Mouse (Mus musculus): Measurements from ENCODE around the gene Fscn2. TPM values are rescaled to one million over a fixed set of nuclear protein-coding genes. Genes with fewer than 3 reads are reported as not detected.

The Fscn2 gene
- polyA plus RNA-seq, 1 experiment from 2014 or later: 1.3 TPM

DNA sequence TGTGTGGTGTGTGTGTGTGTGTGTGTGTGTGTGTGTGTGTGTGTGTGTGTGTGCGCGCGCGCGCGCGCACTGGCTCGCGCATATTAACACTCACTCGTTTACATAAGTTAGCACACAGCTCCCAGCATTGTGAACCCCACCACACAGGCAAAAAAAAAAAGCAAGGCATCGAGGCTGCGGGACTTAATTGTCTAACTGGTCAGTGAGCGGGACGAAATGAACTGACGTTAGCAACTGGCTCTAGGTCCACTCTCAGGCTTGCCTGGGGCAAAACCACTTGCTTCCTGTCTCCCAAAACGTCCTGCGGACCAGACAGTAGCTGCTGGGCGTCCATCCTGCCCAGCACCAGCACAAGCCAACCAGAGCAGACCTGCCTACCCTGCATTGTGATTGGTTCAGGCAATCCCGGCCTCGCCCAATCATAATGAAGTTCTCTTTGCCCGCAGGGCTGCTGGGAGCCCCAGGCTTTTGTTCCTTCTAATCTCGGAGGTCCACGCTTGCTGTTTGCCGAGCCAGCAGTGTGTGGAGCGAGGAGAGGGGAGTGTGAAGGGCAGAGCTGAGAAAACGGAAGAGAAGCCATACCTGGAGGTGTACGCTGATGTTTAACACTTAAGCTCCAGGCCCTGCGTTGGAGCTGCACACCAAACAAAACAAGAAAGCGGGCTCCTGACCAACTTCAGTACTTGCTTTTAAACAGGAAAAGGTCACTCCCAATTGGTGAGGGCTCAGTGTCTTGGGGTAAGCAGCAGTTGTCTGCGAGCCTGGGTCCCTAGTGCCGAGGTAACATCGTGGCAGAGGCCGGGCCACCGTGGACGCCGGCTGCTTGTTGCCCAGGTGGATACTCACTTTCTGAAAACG lies 45.3 kb upstream of the Fscn2 start:
- peak; percentile 93 for ATAC-seq (replicated peaks; ENCODE audit: low FRiP score, low read depth)
- Histone ChIP-seq H3K36me3 (ENCODE audit: insufficient read depth, low read length) (no peaks in the 10 kb centered on the region), H3K4me1 (replicated peaks; ENCODE audit: insufficient read depth, low read length) (peaks cover 17% of the 10 kb centered on the region; the same call in 1 of the 2 replicates), H3K9me3 (replicated peaks; ENCODE audit: low read length) (no peaks in the 10 kb centered on the region), H3K4me2 (ENCODE audit: low read length) (peak overlapping the region; percentile 87), H3K27ac (peak overlapping the region; percentile 97), H3K4me3 (replicated peaks; ENCODE audit: low read depth, low read length) (peak overlapping the region; percentile 44), H3K27me3 (ENCODE audit: insufficient read depth, low read length) (no peaks in the 10 kb centered on the region), H3K9ac (ENCODE audit: low read depth, low read length) (peak overlapping the region; percentile 71)
- peak; percentile 98 for DNase-seq (ENCODE audit: low spot score)
- no peak for TF ChIP-seq CTCF (IDR thresholded peaks at IDR 0.05; ENCODE audit: low read depth)
- 4% methylated on average over 34 of the region's 37 CpGs for WGBS

GRCm38 (mm10) chr11:120316690-120317254 lies 44.6 kb upstream of the Fscn2 start:
- Histone ChIP-seq H3K4me3 (replicated peaks; ENCODE audit: low read depth, low read length) (peak overlapping the region; percentile 44), H3K4me2 (ENCODE audit: low read length) (peak overlapping the region; percentile 87), H3K27me3 (ENCODE audit: insufficient read depth, low read length) (no peaks in the 10 kb centered on the region), H3K9me3 (replicated peaks; ENCODE audit: low read length) (no peaks in the 10 kb centered on the region), H3K4me1 (replicated peaks; ENCODE audit: insufficient read depth, low read length) (peaks cover 10% of the 10 kb centered on the region; the same call in 1 of the 2 replicates), H3K36me3 (ENCODE audit: insufficient read depth, low read length) (no peaks in the 10 kb centered on the region), H3K9ac (ENCODE audit: low read depth, low read length) (peak overlapping the region; percentile 71), H3K27ac (peak overlapping the region; percentile 97)
- peak; percentile 47 for DNase-seq (ENCODE audit: low spot score)
- no peak for TF ChIP-seq CTCF (IDR thresholded peaks at IDR 0.05; ENCODE audit: low read depth)
- 8% methylated on average over 13 of the region's 13 CpGs for WGBS
- no peak for ATAC-seq (replicated peaks; ENCODE audit: low FRiP score, low read depth)

DNA sequence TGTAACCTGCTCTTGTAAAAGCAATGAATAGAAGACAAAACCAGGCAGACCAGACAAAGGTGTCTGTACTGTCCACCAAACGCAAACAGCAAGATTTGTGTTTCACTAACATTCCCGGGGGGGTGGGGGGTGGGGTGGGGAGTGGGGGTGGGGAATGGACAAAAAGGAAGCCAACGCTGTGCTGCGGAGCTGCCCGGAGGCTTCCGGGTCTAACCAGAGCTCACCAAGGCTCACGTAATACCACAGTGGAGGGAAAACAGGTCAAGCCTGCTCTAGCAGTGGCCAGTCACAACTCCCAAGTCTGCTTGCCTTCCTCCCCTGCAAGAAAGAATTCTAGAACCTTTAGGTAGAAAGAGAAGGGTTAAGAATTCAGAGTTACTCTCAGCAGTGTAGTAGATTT lies 43.9 kb upstream of the Fscn2 start:
- no peaks in the 10 kb centered on the region for H3K27me3 ChIP-seq (ENCODE audit: insufficient read depth, low read length)
- TF ChIP-seq CTCF (IDR thresholded peaks at IDR 0.05; ENCODE audit: low read depth): no peak
- DNase-seq (ENCODE audit: low spot score): no peak
- H3K4me2 ChIP-seq (ENCODE audit: low read length): peak overlapping the region; percentile 87
- H3K4me1 ChIP-seq (replicated peaks; ENCODE audit: insufficient read depth, low read length): peaks cover 8% of the 10 kb centered on the region; the same call in 1 of the 2 replicates
- no peaks in the 10 kb centered on the region for H3K9me3 ChIP-seq (replicated peaks; ENCODE audit: low read length)
- H3K9ac ChIP-seq (ENCODE audit: low read depth, low read length): no peak overlapping the region
- H3K36me3 ChIP-seq (ENCODE audit: insufficient read depth, low read length): no peaks in the 10 kb centered on the region
- peak overlapping the region; percentile 97 for H3K27ac ChIP-seq
- no peak for ATAC-seq (replicated peaks; ENCODE audit: low FRiP score, low read depth)
- 50% methylated on average over 7 of the region's 7 CpGs for WGBS
- no peak overlapping the region for H3K4me3 ChIP-seq (replicated peaks; ENCODE audit: low read depth, low read length)

DNA sequence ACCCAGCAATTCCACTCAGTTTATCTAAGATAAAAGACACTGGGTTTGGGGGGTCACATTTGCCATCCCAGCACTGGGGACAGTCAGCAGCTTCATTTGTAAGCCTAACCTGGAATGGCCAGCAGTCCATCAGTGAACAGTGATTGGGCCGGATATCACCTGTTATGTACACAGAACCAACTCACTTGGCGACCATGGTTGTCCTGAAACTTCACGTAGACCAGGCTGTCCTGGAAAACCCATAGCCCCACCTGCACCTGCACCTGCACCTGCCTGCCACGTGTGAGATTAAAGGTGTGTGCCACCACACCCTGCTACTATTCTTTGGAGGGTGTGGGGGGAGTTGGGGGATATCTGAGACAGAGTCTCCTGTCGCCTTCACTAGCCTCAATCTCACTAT lies 42.0 kb upstream of the Fscn2 start:
- H3K4me1 ChIP-seq (replicated peaks; ENCODE audit: insufficient read depth, low read length): peaks cover 8% of the 10 kb centered on the region; the same call in 1 of the 2 replicates

DNA sequence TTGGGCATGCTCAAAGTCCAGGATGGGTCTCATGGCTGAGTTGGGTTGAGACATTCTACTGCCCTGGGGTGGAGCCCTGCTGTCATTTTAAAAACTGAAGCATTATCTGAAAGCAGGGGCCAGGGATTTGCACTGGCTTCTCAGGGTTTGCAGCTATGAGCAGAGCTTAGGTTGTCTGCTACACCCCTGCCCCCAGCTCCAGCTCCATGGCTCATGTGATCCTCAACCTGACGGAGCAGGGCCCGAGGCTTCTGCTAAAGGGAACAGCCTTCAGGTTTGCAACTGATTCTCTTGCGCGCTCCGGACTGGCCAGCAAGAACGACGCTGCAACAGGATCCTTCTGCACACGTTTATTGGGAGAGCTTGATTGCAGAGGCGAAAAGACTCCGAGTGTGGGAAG lies 41.2 kb upstream of the Fscn2 start:
- no peak for TF ChIP-seq CTCF (IDR thresholded peaks at IDR 0.05; ENCODE audit: low read depth)
- H3K4me3 ChIP-seq (replicated peaks; ENCODE audit: low read depth, low read length): no peak overlapping the region
- peaks cover 8% of the 10 kb centered on the region; the same call in 1 of the 2 replicates for H3K4me1 ChIP-seq (replicated peaks; ENCODE audit: insufficient read depth, low read length)
- no peak overlapping the region for H3K9ac ChIP-seq (ENCODE audit: low read depth, low read length)
- DNase-seq (ENCODE audit: low spot score): no peak
- no peaks in the 10 kb centered on the region for H3K27me3 ChIP-seq (ENCODE audit: insufficient read depth, low read length)
- 95% methylated on average over 10 of the region's 10 CpGs for WGBS
- no peaks in the 10 kb centered on the region for H3K9me3 ChIP-seq (replicated peaks; ENCODE audit: low read length)
- no peak overlapping the region for H3K27ac ChIP-seq
- no peak for ATAC-seq (replicated peaks; ENCODE audit: low FRiP score, low read depth)
- no peaks in the 10 kb centered on the region for H3K36me3 ChIP-seq (ENCODE audit: insufficient read depth, low read length)
- no peak overlapping the region for H3K4me2 ChIP-seq (ENCODE audit: low read length)

More for the DNA sequence above, 42.0 kb upstream of the Fscn2 start:
- Histone ChIP-seq H3K9ac (ENCODE audit: low read depth, low read length) (no peak overlapping the region), H3K36me3 (ENCODE audit: insufficient read depth, low read length) (no peaks in the 10 kb centered on the region), H3K4me3 (replicated peaks; ENCODE audit: low read depth, low read length) (no peak overlapping the region), H3K27me3 (ENCODE audit: insufficient read depth, low read length) (no peaks in the 10 kb centered on the region), H3K27ac (no peak overlapping the region), H3K9me3 (replicated peaks; ENCODE audit: low read length) (no peaks in the 10 kb centered on the region), H3K4me2 (ENCODE audit: low read length) (no peak overlapping the region)
- TF ChIP-seq CTCF (IDR thresholded peaks at IDR 0.05; ENCODE audit: low read depth): no peak
- ATAC-seq (replicated peaks; ENCODE audit: low FRiP score, low read depth): no peak
- WGBS: 95% methylated on average over 5 of the region's 5 CpGs
- no peak for DNase-seq (ENCODE audit: low spot score)

- H3K4me2 ChIP-seq (ENCODE audit: low read length): no peak overlapping the region
- H3K9me3 ChIP-seq (replicated peaks; ENCODE audit: low read length): no peaks in the 10 kb centered on the region
- TF ChIP-seq CTCF (IDR thresholded peaks at IDR 0.05; ENCODE audit: low read depth): no peak
- H3K4me3 ChIP-seq (replicated peaks; ENCODE audit: low read depth, low read length): no peak overlapping the region
- DNase-seq (ENCODE audit: low spot score): no peak
- 81% methylated on average over 6 of the region's 6 CpGs for WGBS
- H3K9ac ChIP-seq (ENCODE audit: low read depth, low read length): no peak overlapping the region
- no peak overlapping the region for H3K27ac ChIP-seq
- H3K36me3 ChIP-seq (ENCODE audit: insufficient read depth, low read length): no peaks in the 10 kb centered on the region
- H3K4me1 ChIP-seq (replicated peaks; ENCODE audit: insufficient read depth, low read length): no peaks in the 10 kb centered on the region
- H3K27me3 ChIP-seq (ENCODE audit: insufficient read depth, low read length): no peaks in the 10 kb centered on the region
- no peak for ATAC-seq (replicated peaks; ENCODE audit: low FRiP score, low read depth)
Observed at GRCm38 (mm10) chr11:120335431-120336021, 25.8 kb upstream of the Fscn2 start.
